Mouse (Mus musculus): ENCODE data around the gene Flnb. TPM values are rescaled to one million over a fixed set of nuclear protein-coding genes. Genes with fewer than 3 reads are reported as not detected.

Gene Flnb
- polyA plus RNA-seq, 1 experiment from 2014 or later = 21.2 TPM

- Histone ChIP-seq H3K9me3 (ENCODE audit: low read length) (no peaks in the 10 kb centered on the region), H3K36me3 (ENCODE audit: insufficient read depth, low read length) (peaks cover 47% of the 10 kb centered on the region), H3K27me3 (ENCODE audit: insufficient read depth, low read length) (no peaks in the 10 kb centered on the region), H3K4me3 (ENCODE audit: low read length) (no peak overlapping the region), H3K27ac (ENCODE audit: low read length) (no peak overlapping the region), H3K4me1 (ENCODE audit: insufficient read depth, low read length) (peaks cover 15% of the 10 kb centered on the region), H3K9ac (replicated peaks; ENCODE audit: low read length) (no peak overlapping the region), H3K4me2 (replicated peaks; ENCODE audit: low read depth, low read length) (no peak overlapping the region)
- WGBS = 93% methylated on average over 7 of the region's 7 CpGs
- ATAC-seq (ENCODE audit: low FRiP score, low TSS enrichment) = no peak
These were observed 69.4 kb downstream of the Flnb start for GRCm38 (mm10) chr14:7887171-7887570.

GRCm38 (mm10) chr14:7888294-7888693 is 70.5 kb downstream of the Flnb start:
- Histone ChIP-seq H3K27me3 (ENCODE audit: insufficient read depth, low read length) (no peaks in the 10 kb centered on the region), H3K9ac (replicated peaks; ENCODE audit: low read length) (no peak overlapping the region), H3K4me2 (replicated peaks; ENCODE audit: low read depth, low read length) (no peak overlapping the region), H3K4me3 (ENCODE audit: low read length) (no peak overlapping the region), H3K36me3 (ENCODE audit: insufficient read depth, low read length) (peaks cover 50% of the 10 kb centered on the region), H3K27ac (ENCODE audit: low read length) (no peak overlapping the region; the same call in 1 of the 2 replicates), H3K4me1 (ENCODE audit: insufficient read depth, low read length) (peaks cover 15% of the 10 kb centered on the region), H3K9me3 (ENCODE audit: low read length) (no peaks in the 10 kb centered on the region)
- ATAC-seq (ENCODE audit: low FRiP score, low TSS enrichment) = no peak
- WGBS = 88% methylated on average over 6 of the region's 6 CpGs

GRCm38 (mm10) chr14:7888811-7889651 is 71.3 kb downstream of the Flnb start:
- ATAC-seq (ENCODE audit: low FRiP score, low TSS enrichment) = peak; percentile 83
- Histone ChIP-seq H3K4me1 (ENCODE audit: insufficient read depth, low read length) (peaks cover 15% of the 10 kb centered on the region), H3K27ac (ENCODE audit: low read length) (peak overlapping the region; percentile 67), H3K9me3 (ENCODE audit: low read length) (no peaks in the 10 kb centered on the region), H3K27me3 (ENCODE audit: insufficient read depth, low read length) (no peaks in the 10 kb centered on the region), H3K4me2 (replicated peaks; ENCODE audit: low read depth, low read length) (no peak overlapping the region), H3K4me3 (ENCODE audit: low read length) (no peak overlapping the region), H3K9ac (replicated peaks; ENCODE audit: low read length) (no peak overlapping the region), H3K36me3 (ENCODE audit: insufficient read depth, low read length) (peaks cover 52% of the 10 kb centered on the region)
- 53% methylated on average over 11 of the region's 11 CpGs for WGBS

GRCm38 (mm10) chr14:7889834-7890233 is 72.1 kb downstream of the Flnb start:
- H3K27me3 ChIP-seq (ENCODE audit: insufficient read depth, low read length) = no peaks in the 10 kb centered on the region
- no peak overlapping the region for H3K9ac ChIP-seq (replicated peaks; ENCODE audit: low read length)
- H3K36me3 ChIP-seq (ENCODE audit: insufficient read depth, low read length) = peaks cover 52% of the 10 kb centered on the region
- no peak overlapping the region; the same call in 1 of the 2 replicates for H3K27ac ChIP-seq (ENCODE audit: low read length)
- ATAC-seq (ENCODE audit: low FRiP score, low TSS enrichment) = no peak
- no peak overlapping the region for H3K4me2 ChIP-seq (replicated peaks; ENCODE audit: low read depth, low read length)
- H3K4me3 ChIP-seq (ENCODE audit: low read length) = no peak overlapping the region
- WGBS = 75% methylated on average over 9 of the region's 9 CpGs
- peaks cover 15% of the 10 kb centered on the region for H3K4me1 ChIP-seq (ENCODE audit: insufficient read depth, low read length)
- no peaks in the 10 kb centered on the region for H3K9me3 ChIP-seq (ENCODE audit: low read length)

- Histone ChIP-seq H3K9ac (replicated peaks; ENCODE audit: low read length) (no peak overlapping the region), H3K4me2 (replicated peaks; ENCODE audit: low read depth, low read length) (no peak overlapping the region), H3K36me3 (ENCODE audit: insufficient read depth, low read length) (peaks cover 52% of the 10 kb centered on the region), H3K9me3 (ENCODE audit: low read length) (no peaks in the 10 kb centered on the region), H3K27ac (ENCODE audit: low read length) (no peak overlapping the region), H3K4me1 (ENCODE audit: insufficient read depth, low read length) (peaks cover 15% of the 10 kb centered on the region), H3K27me3 (ENCODE audit: insufficient read depth, low read length) (no peaks in the 10 kb centered on the region), H3K4me3 (ENCODE audit: low read length) (no peak overlapping the region)
- no peak for ATAC-seq (ENCODE audit: low FRiP score, low TSS enrichment)
These were observed 73.6 kb downstream of the Flnb start for GRCm38 (mm10) chr14:7891401-7891800.

- Histone ChIP-seq H3K9me3 (ENCODE audit: low read length) (no peaks in the 10 kb centered on the region), H3K9ac (replicated peaks; ENCODE audit: low read length) (no peak overlapping the region), H3K4me2 (replicated peaks; ENCODE audit: low read depth, low read length) (no peak overlapping the region), H3K27ac (ENCODE audit: low read length) (peak overlapping the region; percentile 65; the same call in 1 of the 2 replicates), H3K4me3 (ENCODE audit: low read length) (no peak overlapping the region), H3K4me1 (ENCODE audit: insufficient read depth, low read length) (peaks cover 26% of the 10 kb centered on the region), H3K36me3 (ENCODE audit: insufficient read depth, low read length) (peaks cover 48% of the 10 kb centered on the region), H3K27me3 (ENCODE audit: insufficient read depth, low read length) (no peaks in the 10 kb centered on the region)
- 87% methylated on average over 9 of the region's 9 CpGs for WGBS
- ATAC-seq (ENCODE audit: low FRiP score, low TSS enrichment) = peak; percentile 36; the same call in 1 of the 2 replicates
These were observed 78.4 kb downstream of the Flnb start for GRCm38 (mm10) chr14:7896126-7896525.

- peak overlapping the region; percentile 65; the same call in 1 of the 2 replicates for H3K27ac ChIP-seq (ENCODE audit: low read length)
- no peak overlapping the region for H3K9ac ChIP-seq (replicated peaks; ENCODE audit: low read length)
- 83% methylated on average over 1 of the region's 1 CpGs for WGBS
- H3K4me3 ChIP-seq (ENCODE audit: low read length) = no peak overlapping the region
- no peak overlapping the region for H3K4me2 ChIP-seq (replicated peaks; ENCODE audit: low read depth, low read length)
- no peaks in the 10 kb centered on the region for H3K27me3 ChIP-seq (ENCODE audit: insufficient read depth, low read length)
- H3K9me3 ChIP-seq (ENCODE audit: low read length) = no peaks in the 10 kb centered on the region
- peaks cover 32% of the 10 kb centered on the region for H3K4me1 ChIP-seq (ENCODE audit: insufficient read depth, low read length)
- ATAC-seq (ENCODE audit: low FRiP score, low TSS enrichment) = no peak
- peaks cover 47% of the 10 kb centered on the region for H3K36me3 ChIP-seq (ENCODE audit: insufficient read depth, low read length)
These were observed 78.9 kb downstream of the Flnb start for GRCm38 (mm10) chr14:7896699-7897098.

GRCm38 (mm10) chr14:7899986-7900385 is 82.2 kb downstream of the Flnb start:
- peak overlapping the region; percentile 94 for H3K27ac ChIP-seq (ENCODE audit: low read length)
- peak overlapping the region; percentile 24 for H3K4me2 ChIP-seq (replicated peaks; ENCODE audit: low read depth, low read length)
- peak; percentile 40 for ATAC-seq (ENCODE audit: low FRiP score, low TSS enrichment)
- 20% methylated on average over 3 of the region's 3 CpGs for WGBS
- no peak overlapping the region for H3K4me3 ChIP-seq (ENCODE audit: low read length)
- H3K4me1 ChIP-seq (ENCODE audit: insufficient read depth, low read length) = peaks cover 39% of the 10 kb centered on the region
- H3K36me3 ChIP-seq (ENCODE audit: insufficient read depth, low read length) = peaks cover 28% of the 10 kb centered on the region
- H3K9me3 ChIP-seq (ENCODE audit: low read length) = no peaks in the 10 kb centered on the region
- H3K9ac ChIP-seq (replicated peaks; ENCODE audit: low read length) = peak overlapping the region; percentile 40
- H3K27me3 ChIP-seq (ENCODE audit: insufficient read depth, low read length) = no peaks in the 10 kb centered on the region

- Histone ChIP-seq H3K9me3 (ENCODE audit: low read length) (no peaks in the 10 kb centered on the region), H3K27ac (ENCODE audit: low read length) (peak overlapping the region; percentile 94), H3K27me3 (ENCODE audit: insufficient read depth, low read length) (no peaks in the 10 kb centered on the region), H3K4me1 (ENCODE audit: insufficient read depth, low read length) (peaks cover 39% of the 10 kb centered on the region), H3K9ac (replicated peaks; ENCODE audit: low read length) (peak overlapping the region; percentile 7; the same call in 1 of the 2 replicates), H3K4me3 (ENCODE audit: low read length) (no peak overlapping the region), H3K36me3 (ENCODE audit: insufficient read depth, low read length) (peaks cover 30% of the 10 kb centered on the region), H3K4me2 (replicated peaks; ENCODE audit: low read depth, low read length) (peak overlapping the region; percentile 32)
- 10% methylated on average over 11 of the region's 11 CpGs for WGBS
- peak; percentile 89 for ATAC-seq (ENCODE audit: low FRiP score, low TSS enrichment)
These were observed 82.8 kb downstream of the Flnb start for GRCm38 (mm10) chr14:7900481-7901049.

Measured in kidney, embryonic 16.5 days (tissue).